Mouse (Mus musculus) adrenal gland, adult (tissue): ENCODE data around the gene Mrpl34.
"Not testable (repeated sequence)": the region's sequence is repeated elsewhere in the genome, so short reads cannot be mapped to it uniquely, and the experiment has no call there.

Experiments
- DNase-seq, 2 experiments: peaks; one replicate each; pipeline ENCODE4 v3.0.0; 2022 to 2023; ENCODE audit warnings: low spot score in 1 of 2; ENCODE audit not compliant: inconsistent age in 2 of 2

Mrpl34 gene

DNA sequence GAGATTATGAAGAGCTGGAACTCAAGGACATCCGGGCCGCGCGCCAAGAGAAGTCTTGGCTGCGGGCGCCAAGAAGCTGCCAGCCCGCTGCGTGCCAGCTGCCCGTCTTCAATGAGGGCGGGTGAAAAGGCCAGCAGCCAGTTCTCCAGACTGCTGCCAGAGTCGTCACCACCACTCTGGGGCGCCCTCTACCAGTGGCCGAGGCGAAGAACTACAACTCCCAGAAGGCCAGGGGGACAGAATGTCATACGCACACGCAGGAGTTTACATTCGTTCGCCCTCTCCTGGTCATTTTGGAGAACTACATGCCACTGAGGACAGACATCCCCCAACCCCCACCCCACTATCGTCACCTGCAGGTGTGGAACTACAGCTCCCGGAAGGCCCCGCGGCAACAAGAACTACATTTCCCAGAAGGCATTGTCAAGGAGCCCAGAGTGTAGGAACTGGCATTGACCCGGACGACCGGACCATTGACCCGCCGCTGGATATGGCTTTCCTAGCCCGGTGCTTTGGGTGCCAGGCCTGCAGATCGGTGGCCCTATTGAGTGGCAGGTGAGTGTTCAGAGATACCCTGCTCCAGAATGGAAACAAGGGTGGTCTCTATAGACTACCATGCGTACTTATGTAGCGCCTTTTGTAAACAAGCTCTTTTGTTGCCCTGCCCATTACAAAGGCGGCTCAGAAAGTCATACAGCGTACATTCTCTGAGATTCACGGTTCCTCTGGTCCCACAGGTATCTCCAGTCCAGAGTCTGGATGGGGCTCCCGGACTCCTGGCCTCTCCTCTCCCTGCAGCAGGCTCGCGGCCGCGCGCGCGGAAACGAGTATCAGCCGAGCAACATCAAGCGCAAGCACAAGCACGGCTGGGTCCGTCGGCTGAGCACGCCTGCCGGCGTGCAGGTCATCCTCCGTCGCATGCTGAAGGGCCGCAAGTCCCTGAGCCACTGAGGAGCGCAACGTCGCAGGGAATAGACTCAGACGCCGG is at the start of gene Mrpl34:
Gene Mrpl34, plus strand, starts transcription at position 447 of the 988 bp plus-strand sequence.
- peak; percentile 99 to 100 for DNase-seq

DNA sequence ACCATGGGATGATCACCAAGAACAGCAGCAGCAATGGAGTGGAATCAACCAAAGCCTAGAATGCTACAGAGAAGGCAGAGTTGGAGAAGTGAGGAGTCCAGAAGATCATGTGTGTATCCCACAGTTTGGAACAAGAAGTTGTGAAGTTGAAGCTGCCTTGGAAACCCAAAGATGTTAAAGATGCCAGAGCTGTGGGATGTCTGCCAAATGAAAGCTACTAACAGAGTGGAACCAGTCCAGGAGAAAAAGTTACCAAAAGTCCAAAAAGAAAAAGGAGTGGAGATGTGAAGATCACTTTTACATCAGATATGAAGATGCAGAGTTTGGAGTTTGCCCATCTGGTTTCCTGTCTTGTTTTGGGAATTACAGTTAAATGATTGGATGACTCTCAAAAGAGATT is 42.6 kb upstream of the Mrpl34 start:
- no peak for DNase-seq

DNA sequence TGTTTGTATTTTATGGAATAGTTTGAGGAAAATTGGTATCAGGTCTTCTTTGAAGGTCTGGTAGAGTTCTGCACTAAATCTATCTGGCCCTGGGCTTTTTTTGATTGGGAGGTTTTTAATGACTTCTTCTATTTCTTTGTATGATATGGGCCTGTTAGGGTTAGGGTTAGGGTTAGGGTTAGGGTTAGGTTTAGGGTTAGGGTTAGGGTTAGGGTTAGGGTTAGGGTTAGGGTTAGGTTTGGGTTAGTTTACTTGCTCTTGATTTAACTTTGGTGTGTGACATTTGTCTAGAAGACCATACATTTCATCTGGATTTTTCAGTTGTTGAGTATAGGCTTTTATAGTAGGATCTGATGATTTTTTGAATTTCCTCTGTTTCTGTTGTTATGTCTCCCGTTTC is 31.8 kb upstream of the Mrpl34 start:
- DNase-seq: not testable (repeated sequence)

DNA sequence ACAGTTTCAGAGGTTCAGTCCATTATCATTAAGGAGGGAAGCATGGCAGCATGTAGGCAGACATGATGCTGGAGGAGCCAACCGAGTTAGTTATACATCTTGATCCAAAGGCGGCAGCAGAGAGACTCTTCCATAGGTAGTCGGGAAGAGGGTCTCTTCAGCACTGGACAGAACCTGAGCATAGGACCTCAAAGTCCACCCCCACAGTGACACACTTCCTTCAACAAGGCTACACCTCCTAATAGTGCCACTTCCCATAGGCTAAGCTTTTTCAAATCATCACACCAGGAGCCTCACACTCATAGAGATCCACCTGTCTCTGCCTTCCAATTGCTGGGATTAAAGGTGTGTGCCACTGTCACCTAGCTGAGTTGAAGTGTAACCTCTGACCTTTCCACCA is 27.7 kb upstream of the Mrpl34 start:
- DNase-seq: no peak

DNA sequence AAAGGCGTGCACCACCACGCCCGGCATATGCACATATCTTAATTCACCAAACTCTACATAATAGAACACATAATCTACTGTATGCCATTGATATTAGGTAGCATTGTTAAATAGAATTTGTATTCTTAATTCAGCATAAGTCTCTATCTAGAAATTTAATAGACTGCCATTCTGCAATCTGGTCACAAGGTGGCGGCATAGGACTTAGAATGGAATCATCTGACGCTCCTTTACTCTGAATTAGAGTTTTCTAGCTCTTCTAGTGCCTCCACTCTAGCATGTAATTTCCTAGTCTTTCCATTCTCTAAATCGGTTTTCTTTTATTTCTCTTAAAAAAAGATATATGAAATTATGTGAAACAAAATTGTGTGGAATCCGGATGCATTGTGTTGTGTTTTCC is 23.4 kb upstream of the Mrpl34 start:
- DNase-seq: peak in 1 of 2 experiments; percentile 80

DNA sequence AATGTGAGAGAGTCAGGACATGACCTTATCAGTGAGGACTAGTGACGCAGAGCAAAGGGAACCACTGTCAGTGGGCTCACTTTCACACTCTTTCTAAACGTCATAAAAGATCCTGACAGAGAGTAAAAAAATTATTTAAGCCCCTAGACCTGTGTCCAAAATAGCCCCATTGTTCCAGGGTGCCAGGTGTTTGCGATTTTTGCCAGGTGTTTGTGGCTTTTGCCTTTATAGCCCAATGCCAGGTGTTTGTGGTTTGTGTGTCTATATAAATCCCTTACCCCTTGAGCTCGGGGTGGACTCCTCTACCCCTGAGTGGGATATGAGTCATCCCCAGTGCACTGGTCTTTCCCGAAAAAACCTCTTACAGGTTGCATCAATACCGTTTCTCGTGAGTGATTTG is 19.7 kb upstream of the Mrpl34 start:
- no peak for DNase-seq

DNA sequence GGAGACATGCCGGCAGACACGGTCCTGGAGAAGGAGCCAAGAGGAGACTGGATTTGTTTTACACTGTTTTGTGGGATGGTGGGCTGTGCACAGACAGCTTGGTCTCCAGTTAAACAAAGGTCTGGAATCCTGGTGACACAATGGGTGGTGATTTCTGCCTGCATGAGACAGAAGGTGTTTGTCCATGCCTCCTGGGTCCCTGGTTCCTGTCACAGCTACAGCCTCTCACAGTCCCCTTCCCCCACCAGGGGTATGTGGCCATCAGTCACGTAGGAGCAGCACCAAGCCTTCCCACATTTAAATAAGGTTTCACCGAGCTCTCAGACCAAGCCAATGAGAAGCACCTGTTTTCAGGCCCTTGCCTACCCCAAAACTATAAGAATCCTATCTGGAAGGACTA is 13.4 kb upstream of the Mrpl34 start:
- DNase-seq: no peak

DNA sequence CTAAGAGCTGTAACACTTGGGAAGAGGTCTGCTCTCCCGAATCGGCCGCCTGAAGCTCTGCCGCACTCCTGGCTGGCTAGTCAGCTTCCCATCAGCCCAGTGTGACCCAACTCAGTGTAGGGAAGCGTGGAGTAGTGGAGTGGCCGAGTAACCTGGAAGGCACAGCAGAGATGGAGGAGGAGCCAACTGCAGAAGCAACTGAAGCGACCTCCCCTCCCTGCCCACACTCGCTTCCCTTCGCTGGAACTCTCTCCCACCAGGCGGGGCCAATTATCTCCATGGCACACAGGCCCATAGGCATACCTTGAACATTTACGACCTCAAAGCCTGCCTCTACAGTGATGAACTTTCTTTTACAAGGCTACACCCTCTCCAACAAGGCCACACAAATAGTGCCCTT is 13.0 kb upstream of the Mrpl34 start:
- peak in 1 of 2 experiments; percentile 15 for DNase-seq

DNA sequence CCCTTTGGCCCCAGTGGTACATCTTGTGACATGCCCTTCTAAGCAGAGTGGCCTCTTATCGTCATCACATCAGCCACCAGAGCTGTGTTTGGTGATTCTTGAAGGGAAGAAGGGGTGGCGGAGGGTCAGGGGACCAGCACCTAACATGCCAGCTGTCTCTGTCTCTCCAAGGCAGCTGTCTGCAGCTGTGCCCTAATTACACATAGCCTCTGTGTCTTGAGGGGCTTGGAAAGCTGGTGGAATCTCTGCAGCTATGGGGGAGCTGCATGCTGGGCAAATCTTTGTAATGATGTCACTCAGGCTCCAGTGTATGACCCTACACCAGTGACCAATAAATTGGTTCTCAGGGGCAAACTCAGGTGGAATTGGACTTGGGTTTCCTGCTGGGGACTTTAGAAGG is 12.1 kb upstream of the Mrpl34 start:
- DNase-seq: peak in 1 of 2 experiments; percentile 12

DNA sequence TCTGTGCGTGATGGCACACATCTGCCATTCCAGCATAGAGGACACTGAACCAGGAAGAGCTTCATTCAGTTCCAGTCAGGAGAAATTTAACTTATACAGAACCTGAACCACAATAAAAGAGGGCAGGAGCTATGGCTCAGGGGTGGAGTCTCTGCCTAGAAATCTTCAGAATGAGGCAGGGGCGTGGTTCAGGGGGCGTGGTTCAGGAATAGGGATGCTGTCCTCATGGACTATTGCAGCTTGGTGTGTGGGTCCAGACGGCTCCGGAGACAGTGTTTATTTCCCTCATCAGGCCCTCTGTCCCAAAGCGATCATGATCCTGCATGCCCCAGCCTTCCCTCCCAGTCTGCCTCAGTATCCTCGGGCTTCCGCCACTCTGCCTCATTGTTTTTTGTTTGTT is 10.1 kb upstream of the Mrpl34 start:
- DNase-seq: peak in 1 of 2 experiments; percentile 19

DNA sequence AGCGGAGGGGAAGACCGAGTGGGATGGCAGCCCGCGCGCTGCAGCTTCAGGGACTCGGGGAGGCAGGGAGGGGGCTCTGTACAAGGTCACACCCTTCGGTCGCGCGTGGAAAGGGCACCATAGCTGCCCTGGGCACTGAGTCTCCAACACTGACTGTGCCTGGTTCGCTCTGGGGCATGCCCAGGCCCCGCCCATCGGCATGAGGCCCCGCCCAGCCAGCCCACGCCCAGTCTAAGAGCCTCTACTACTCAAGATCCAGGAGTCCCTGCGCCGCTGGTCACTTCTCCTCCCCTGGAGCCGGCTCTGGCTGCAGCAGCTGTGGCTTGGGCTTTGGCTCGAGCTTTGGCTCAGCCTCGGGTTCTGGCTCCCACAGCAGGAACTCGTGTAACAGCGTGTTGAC is 7.9 kb upstream of the Mrpl34 start:
- peak; percentile 17 to 38 for DNase-seq

DNA sequence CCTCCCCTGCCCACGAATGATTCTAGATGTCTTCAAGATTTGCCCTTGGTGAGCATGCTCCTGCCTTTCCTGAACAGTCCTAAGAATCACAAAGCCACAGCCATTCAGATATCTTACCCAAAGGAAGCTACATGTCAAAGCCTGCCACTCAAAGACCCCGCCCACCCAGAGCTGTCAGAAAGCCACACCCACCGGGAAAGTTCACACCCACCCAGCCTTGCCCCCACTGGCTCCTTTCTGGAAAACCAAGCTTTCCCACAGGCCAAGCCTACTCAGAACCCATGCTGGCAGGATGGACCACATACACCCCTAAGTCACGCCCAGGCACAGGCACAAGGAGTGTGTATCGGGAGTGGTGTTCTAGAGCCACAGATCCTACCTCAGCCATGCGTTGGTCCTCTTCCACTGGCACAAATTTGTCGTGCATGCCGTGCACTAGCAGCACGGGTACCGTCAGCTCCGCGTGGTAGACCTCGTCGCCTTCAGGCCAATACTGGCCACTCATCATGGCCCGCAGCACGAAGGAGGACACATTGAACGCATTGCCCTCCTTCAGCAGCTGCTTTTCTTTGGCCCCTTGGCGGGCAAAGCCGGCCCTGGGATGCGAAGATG is 7.0 kb upstream of the Mrpl34 start:
- DNase-seq: peak; percentile 10 to 29

DNA sequence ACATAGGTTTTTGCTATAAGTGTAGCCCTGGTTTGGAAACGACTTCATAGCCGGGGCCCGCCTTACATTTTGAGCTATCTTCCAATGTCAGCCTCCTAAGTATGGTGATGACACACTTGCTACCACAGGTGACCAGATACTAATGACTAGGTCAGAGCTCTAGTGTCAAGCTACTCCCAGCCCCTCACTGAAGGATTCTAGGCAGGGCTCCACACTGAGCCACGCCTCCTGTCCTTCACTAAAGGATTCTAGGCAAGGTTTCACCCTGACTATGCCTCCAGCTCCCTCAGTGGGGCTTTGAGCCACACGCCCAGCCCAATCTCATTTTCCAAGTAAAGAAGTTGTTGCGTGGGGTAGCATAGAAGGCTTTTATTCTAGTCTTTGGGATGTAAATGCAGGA is 4.0 kb upstream of the Mrpl34 start:
- DNase-seq: peak in 1 of 2 experiments; percentile 69

DNA sequence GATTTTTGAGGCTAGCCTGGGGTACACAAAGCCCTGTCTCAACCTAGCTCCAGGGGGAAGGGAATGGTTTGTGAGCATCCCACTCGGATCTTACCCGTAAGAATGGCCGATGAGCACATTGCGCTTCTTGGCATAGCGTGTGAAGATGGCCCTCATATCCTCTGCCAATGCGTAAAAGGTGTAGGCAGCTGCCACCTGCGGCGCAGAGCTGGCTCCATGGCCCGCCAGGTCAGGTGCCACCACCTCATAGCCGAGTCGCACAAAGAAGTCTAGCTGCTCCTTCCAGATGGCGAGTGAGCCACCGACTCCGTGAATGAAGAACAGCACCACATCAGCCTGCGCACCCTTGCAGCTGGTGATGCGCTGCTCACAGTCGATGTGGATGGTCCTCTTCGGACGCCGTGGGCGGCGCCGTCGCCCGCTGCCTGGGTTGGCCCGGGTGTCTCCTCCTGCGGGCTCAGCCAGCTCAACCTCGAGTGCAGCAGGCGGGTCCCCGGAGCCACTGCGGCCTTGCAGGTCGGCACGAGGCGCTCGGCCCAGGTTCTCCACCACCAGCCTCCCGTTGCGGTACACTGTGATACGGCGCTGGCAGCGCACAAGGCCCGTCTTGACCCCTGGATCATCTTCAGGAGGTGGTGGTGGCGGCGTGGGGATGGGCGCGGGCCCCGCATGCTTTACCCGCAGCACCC is 3.5 kb upstream of the Mrpl34 start:
- DNase-seq: peak; percentile 44 to 54

DNA sequence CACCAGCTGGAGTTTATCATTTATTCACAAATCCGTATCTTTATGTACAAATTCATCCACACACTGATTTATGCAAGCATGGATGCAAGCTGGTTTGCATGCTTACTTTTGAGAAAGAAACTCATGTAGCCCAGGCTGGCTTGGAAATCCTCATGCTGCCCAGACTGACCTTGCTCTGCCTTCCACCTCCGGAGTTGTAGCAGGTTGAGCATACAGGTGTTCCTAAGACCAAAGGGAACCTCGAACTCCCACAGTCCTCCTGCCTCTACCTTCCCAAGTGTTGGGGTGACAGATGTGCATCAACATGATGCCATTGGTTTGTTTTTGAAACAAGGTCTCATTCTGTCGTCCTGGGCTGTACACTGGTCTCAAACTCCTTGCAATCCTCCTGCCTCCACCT is 2.6 kb upstream of the Mrpl34 start:
- no peak for DNase-seq

DNA sequence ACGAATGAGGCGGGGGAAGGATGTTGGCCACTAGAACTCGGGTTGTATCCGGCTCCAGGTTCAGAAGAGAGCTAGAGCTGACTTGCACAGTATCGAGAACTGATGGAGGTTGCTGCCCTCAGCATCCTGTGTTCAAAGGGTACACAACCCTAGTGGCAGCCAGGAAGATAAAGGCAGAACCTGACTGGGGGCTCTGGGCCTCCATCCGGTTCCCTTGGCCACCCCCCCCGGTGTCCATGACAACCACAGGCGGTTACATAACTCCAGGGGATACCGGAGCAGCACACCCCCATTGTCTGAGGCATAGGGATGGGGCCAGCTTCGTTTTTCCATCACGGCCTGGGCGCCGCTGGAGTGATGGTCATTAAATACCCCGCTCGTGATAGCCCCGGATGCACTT is 2.0 kb upstream of the Mrpl34 start:
- peak; percentile 79 to 90 for DNase-seq

DNA sequence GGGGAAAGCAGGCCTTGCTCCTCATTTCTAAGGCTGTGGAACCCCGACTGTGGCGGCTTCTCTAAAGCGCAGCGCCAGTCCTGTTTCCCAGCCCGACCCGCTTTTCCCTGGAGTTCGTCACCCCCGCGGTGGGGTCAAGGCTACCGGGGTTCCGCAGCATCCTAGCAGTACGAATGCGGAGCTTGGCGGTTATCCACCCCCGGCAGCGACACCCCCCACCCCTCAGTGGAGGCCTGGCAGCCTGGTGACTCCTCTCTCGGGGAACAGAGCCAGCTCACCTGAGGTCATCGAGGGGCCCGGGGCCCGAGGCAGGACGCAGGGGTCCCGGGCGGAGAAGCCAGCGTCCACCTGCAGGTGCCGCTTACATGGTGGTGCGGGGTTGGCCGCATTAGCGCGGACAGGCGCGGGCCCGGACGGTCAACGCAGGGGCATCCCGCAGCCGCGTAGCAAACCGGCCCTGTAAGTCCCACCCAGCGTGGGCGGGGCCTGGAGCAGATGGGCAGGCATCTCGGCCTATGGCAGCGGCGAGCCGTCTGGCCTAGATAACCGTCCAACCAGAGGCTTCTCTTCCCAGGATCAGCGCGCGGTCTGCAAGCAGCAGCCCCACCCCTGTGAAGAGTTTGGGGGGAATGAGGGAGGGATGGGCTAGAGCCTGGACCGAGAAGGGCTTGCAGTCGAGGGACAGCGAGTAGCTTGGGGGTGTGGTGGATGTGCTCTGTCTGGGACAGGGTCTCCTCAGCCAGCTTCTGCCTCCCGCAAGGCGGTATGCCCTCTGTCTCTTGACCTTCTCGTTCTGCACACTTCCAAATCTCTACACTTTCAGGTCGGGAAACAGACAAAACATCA is 1.3 kb upstream of the Mrpl34 start, which contains the start of gene Abhd8:
Gene Abhd8, minus strand, starts transcription at position 468 of the 846 bp plus-strand sequence.
- DNase-seq: peak; percentile 98 to 99

DNA sequence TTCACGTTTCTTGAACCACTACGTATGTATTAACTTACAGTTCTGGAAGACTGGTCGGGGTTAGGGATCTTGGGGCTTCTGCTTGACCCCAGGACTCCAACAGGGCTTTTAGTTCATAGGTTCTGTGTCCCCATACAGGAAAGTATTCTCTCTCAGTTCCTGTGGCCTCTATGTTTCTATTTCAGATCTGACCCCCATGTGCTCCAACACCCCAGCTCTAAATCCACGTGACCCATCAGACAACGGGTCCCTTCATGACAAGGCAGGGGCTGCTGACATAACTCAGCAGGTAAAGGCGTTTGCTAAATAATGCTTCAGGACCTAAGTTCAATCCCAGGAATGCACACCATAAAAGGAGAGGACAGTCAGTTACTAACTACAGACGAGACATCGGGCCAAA is 974 bp downstream of the Mrpl34 start:
- no peak for DNase-seq

DNA sequence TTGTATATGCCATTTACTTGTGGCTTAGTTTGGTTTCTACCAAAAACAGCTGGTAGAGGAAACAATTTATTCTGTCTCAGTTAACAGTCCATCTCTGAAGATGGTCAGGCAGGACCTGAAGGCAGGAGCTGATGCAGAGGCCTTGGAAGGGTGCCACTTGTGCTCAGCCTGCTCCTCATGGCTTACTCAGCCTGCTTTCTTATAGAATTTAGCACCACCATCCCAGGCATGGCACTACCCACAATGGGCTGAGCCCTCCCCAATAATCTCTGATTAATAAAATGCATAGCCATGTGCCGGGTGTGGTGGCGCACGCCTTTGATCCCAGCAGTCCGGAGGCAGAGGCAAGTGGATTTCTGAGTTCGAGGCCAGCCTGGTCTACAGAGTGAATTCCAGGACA is 1.4 kb downstream of the Mrpl34 start:
- peak in 1 of 2 experiments; percentile 33 for DNase-seq

DNA sequence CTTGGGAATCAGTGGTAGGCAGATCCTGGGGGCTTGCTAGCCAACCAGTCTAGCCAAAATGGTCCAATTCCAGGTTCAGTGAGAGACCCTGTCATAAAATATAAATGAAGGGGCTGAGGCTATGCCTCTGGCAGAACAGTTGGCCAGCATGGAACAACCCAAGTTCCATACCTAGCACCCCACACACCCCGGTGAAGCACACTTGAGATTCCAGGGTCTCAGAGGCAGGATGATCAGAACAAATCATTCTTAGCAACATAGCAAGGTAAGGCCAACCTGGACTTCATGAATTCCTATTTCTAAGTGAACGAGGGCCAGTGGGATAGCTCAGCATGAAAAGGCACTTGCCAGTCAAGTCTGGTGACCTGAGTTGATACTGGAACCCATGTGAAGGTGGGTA is 2.4 kb downstream of the Mrpl34 start:
- DNase-seq: peak in 1 of 2 experiments; percentile 31

DNA sequence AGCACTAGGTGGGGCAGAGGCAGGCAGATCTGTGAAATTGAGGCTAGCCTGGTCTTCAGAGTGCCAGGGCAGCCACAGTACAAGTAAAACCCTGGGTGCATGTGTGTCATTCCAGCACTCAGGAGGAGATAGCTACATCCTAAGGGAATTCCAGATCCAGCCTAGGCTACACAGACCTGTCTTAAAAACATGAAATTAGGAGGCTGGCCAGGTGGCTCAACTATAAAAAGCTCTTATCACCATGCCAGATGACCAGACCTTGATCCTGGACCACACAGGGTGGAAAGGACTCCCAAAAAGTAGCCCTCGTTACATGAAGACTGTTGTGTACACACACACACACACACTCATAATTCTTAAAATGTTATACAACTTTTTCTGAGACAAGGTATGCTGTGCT is 3.2 kb downstream of the Mrpl34 start:
- DNase-seq: peak in 1 of 2 experiments; percentile 30
